Mouse (Mus musculus) small intestine, adult 2 months (tissue): ENCODE data around the gene Dnah14. TPM values are rescaled to one million over a fixed set of nuclear protein-coding genes. Genes with fewer than 3 reads are reported as not detected.

Experiments
- H3K27ac ChIP-seq: fragments of 200-500 bp; 2 replicates; pipeline ENCODE4 v1.5.1; 2012; ENCODE audit warnings: low read depth, low read length, control low read depth, inconsistent platforms; ENCODE audit not compliant: insufficient read depth
- H3K27me3 ChIP-seq: fragments of 200-500 bp; 2 replicates; pipeline ENCODE4 v1.6.1; 2012; ENCODE audit warnings: mild to moderate bottlenecking, moderate library complexity, low read length, inconsistent platforms; ENCODE audit not compliant: control insufficient read depth, insufficient read depth
- H3K36me3 ChIP-seq: fragments of 200-500 bp; 2 replicates; pipeline ENCODE4 v1.6.1; 2012; ENCODE audit warnings: mild to moderate bottlenecking, low read length, control low read depth, inconsistent platforms; ENCODE audit not compliant: control insufficient read depth, insufficient read depth
- H3K4me1 ChIP-seq: fragments of 200-500 bp; 2 replicates; pipeline ENCODE4 v1.6.1; 2012; ENCODE audit warnings: low read length, inconsistent platforms, mixed read lengths; ENCODE audit not compliant: control insufficient read depth, insufficient read depth, insufficient read length
- H3K4me3 ChIP-seq: fragments of 200-500 bp; 2 replicates; pipeline ENCODE4 v1.5.1; 2012; ENCODE audit warnings: low read depth, mild to moderate bottlenecking, control low read depth, inconsistent platforms, low read length, moderate library complexity
- CTCF ChIP-seq: fragments of 200-500 bp; IDR thresholded peaks from 2 replicates; pipeline ENCODE4 v1.5.1; 2012; ENCODE audit warnings: low read depth, mild to moderate bottlenecking, control low read depth, inconsistent platforms, low read length, moderate library complexity, mixed read lengths; ENCODE audit not compliant: insufficient replicate concordance, insufficient read length; ENCODE audit errors: extremely low read depth
- POLR2A ChIP-seq: fragments of 200-500 bp; IDR thresholded peaks from 2 replicates; pipeline ENCODE4 v1.6.1; 2012; ENCODE audit warnings: low read depth, mild to moderate bottlenecking, control low read depth, inconsistent platforms, low read length, moderate library complexity
- WGBS: fragments of 180-500 bp; shearing (Covaris S2); methylation state at CpG from one replicate; pipeline ENCODE4 v1.1.7; 2018; 5-methylcytosine and 5-hydroxymethylcytosine counted together
- polyA plus RNA-seq: library from polyadenylated mRNA; depleted of rRNA; stranded (reverse); fragments of >200 nt; gene quantifications from 2 replicates; pipeline ENCODE4 v1.2.3, GENCODE M21; 2012

Dnah14 gene
- polyA plus RNA-seq, 1 experiment, result not detected

GRCm38 (mm10) chr1:181560896-181561767 lies 15.2 kb upstream of the Dnah14 start:
- H3K27me3 ChIP-seq, result no peaks in the 10 kb centered on the region
- no peaks in the 10 kb centered on the region for H3K4me1 ChIP-seq
- H3K36me3 ChIP-seq, result no peaks in the 10 kb centered on the region
- H3K27ac ChIP-seq, result no peak overlapping the region
- TF ChIP-seq CTCF (no peak), POLR2A (no peak)
- WGBS, result 75% methylated on average over 9 of the region's 9 CpGs
- no peak overlapping the region for H3K4me3 ChIP-seq

- H3K4me3 ChIP-seq, result no peak overlapping the region
- no peak for TF ChIP-seq POLR2A
- TF ChIP-seq CTCF, result no peak
- WGBS, result 80% methylated on average over 8 of the region's 8 CpGs
- no peak overlapping the region for H3K27ac ChIP-seq
- H3K27me3 ChIP-seq, result no peaks in the 10 kb centered on the region
- H3K4me1 ChIP-seq, result no peaks in the 10 kb centered on the region
- no peaks in the 10 kb centered on the region for H3K36me3 ChIP-seq
Measured at GRCm38 (mm10) chr1:181561768-181562444, 14.5 kb upstream of the Dnah14 start.

- Histone ChIP-seq H3K27me3 (no peaks in the 10 kb centered on the region), H3K36me3 (no peaks in the 10 kb centered on the region), H3K27ac (no peak overlapping the region), H3K4me1 (no peaks in the 10 kb centered on the region), H3K4me3 (no peak overlapping the region)
- 66% methylated on average over 9 of the region's 9 CpGs for WGBS
- TF ChIP-seq POLR2A (no peak), CTCF (no peak)
Measured at GRCm38 (mm10) chr1:181569447-181569846, 6.9 kb upstream of the Dnah14 start.

- no peaks in the 10 kb centered on the region for H3K36me3 ChIP-seq
- H3K27me3 ChIP-seq, result no peaks in the 10 kb centered on the region
- H3K27ac ChIP-seq, result no peak overlapping the region
- TF ChIP-seq POLR2A (no peak), CTCF (no peak)
- no peak overlapping the region for H3K4me3 ChIP-seq
- no peaks in the 10 kb centered on the region for H3K4me1 ChIP-seq
- 59% methylated on average over 8 of the region's 8 CpGs for WGBS
Measured at GRCm38 (mm10) chr1:181583152-181583551, 6.8 kb downstream of the Dnah14 start.

GRCm38 (mm10) chr1:181589116-181589515 lies 12.8 kb downstream of the Dnah14 start:
- Histone ChIP-seq H3K27ac (no peak overlapping the region), H3K4me1 (no peaks in the 10 kb centered on the region), H3K36me3 (no peaks in the 10 kb centered on the region), H3K27me3 (no peaks in the 10 kb centered on the region), H3K4me3 (no peak overlapping the region)
- 85% methylated on average over 6 of the region's 6 CpGs for WGBS
- TF ChIP-seq CTCF (no peak), POLR2A (no peak)

GRCm38 (mm10) chr1:181599376-181599775 lies 23.0 kb downstream of the Dnah14 start:
- 53% methylated on average over 4 of the region's 4 CpGs for WGBS
- H3K4me1 ChIP-seq, result no peaks in the 10 kb centered on the region
- TF ChIP-seq CTCF (no peak), POLR2A (no peak)
- no peak overlapping the region for H3K4me3 ChIP-seq
- no peak overlapping the region for H3K27ac ChIP-seq
- H3K36me3 ChIP-seq, result no peaks in the 10 kb centered on the region
- no peaks in the 10 kb centered on the region; the same call in 1 of the 2 replicates for H3K27me3 ChIP-seq

- Histone ChIP-seq H3K27me3 (no peaks in the 10 kb centered on the region), H3K4me1 (no peaks in the 10 kb centered on the region), H3K27ac (no peak overlapping the region), H3K36me3 (no peaks in the 10 kb centered on the region), H3K4me3 (no peak overlapping the region)
- no peak for TF ChIP-seq POLR2A
- TF ChIP-seq CTCF, result no peak
- WGBS, result 71% methylated on average over 3 of the region's 3 CpGs
Measured at GRCm38 (mm10) chr1:181611118-181611517, 34.8 kb downstream of the Dnah14 start.
